Mouse (Mus musculus) lung, embryonic 14.5 days (tissue): ENCODE data around the gene Samd4b. TPM values are rescaled to one million over a fixed set of nuclear protein-coding genes. Genes with fewer than 3 reads are reported as not detected.

ENCODE experiments used
- ATAC-seq: fragments of 200-750 bp; cut with Nextera tagmentation; 2 replicates; pipeline ENCODE4 v1.8.0; 2017; ENCODE audit warnings: mild to moderate bottlenecking, moderate TSS enrichment, moderate library complexity; ENCODE audit not compliant: insufficient read depth
- DNase-seq: peaks from one replicate; pipeline ENCODE4 v3.0.0-alpha.2; 2015
- H3K27ac ChIP-seq: fragments of 300-500 bp; sonication (generic); 2 replicates; pipeline ENCODE4 v1.5.1; 2014; ENCODE audit warnings: low read depth, mild to moderate bottlenecking, moderate library complexity
- H3K27me3 ChIP-seq: fragments of 300-500 bp; sonication (generic); 2 replicates; pipeline ENCODE4 v1.6.1; 2014; ENCODE audit warnings: low read length, control low read depth; ENCODE audit not compliant: insufficient read depth
- H3K36me3 ChIP-seq: fragments of 300-500 bp; sonication (generic); 2 replicates; pipeline ENCODE4 v1.6.1; 2014; ENCODE audit warnings: control low read depth; ENCODE audit not compliant: insufficient read depth
- H3K4me1 ChIP-seq: fragments of 300-500 bp; sonication (generic); 2 replicates; pipeline ENCODE4 v1.6.1; 2014; ENCODE audit warnings: antibody characterized with exemption, control low read depth; ENCODE audit not compliant: insufficient read depth
- H3K4me2 ChIP-seq: fragments of 300-500 bp; sonication (generic); 2 replicates; pipeline ENCODE4 v1.6.1; 2014; ENCODE audit warnings: mild to moderate bottlenecking
- H3K4me3 ChIP-seq: fragments of 300-500 bp; sonication (generic); 2 replicates; pipeline ENCODE4 v1.5.1; 2014; ENCODE audit warnings: low read depth, low read length
- H3K9ac ChIP-seq: fragments of 300-500 bp; sonication (generic); 2 replicates; pipeline ENCODE4 v1.6.1; 2014
- H3K9me3 ChIP-seq: fragments of 300-500 bp; sonication (generic); 2 replicates; pipeline ENCODE4 v1.6.1; 2016; ENCODE audit warnings: low read depth, low read length, control low read depth
- CTCF ChIP-seq: IDR thresholded peaks from 2 replicates; pipeline ENCODE4 v1.5.1; 2016; ENCODE audit warnings: antibody characterized with exemption, low read depth
- WGBS: fragments of 180-500 bp; shearing (Covaris S2); extraction: QIAGEN DNeasy Blood & Tissue Kit; methylation state at CpG from one replicate; pipeline ENCODE4 v1.1.7; 2014; 5-methylcytosine and 5-hydroxymethylcytosine counted together
- polyA plus RNA-seq: library from polyadenylated mRNA; unstranded; fragments of >200 nt; fragmentation: Nextera tagmentation; extraction: Ambion mirVana; gene quantifications from 2 replicates; pipeline ENCODE4 v1.2.1, GENCODE M21; 2014

Gene Samd4b
- polyA plus RNA-seq, 1 experiment from 2014 or later = 34.0 TPM

DNA sequence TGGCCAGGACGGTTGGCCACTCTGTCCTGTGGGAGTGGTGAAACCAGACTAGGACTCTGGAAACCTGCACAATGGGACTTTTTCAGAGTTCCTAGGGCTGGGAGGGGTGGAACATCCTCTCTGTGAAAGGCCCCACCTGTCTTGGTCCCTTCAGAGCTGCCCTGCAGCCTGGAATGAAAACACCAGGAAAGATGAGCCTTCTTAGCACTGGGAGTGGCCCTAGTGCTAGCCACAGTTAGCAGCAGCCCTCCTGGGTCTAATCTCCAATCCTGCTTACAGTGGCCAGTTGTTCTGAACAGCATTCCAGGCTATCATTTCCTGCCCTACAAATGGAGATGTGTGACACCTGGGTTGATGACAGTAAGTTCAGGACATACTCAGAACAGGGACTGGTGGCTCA is 6.1 kb downstream of the Samd4b start:
- 52% methylated on average over 1 of the region's 1 CpGs for WGBS

DNA sequence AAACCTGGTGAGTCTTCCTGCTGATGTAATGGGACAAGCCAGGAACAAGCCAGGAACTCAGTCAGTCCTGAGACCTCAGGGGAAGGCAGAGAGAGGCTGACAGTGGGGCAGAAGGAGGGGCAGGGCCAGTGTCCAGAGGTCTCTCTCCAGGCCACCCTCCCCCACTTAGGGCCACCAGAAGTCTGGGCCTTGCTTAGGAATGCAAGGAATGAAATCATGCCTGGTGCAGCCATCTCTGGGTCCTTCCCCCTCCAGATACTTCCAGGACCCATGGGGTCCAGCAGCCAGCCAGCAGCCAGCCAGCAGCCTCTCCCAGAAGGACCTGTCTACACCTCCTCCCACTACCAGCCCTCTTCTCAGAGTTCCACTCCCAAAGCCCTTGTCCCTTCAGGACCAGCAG is 10.3 kb downstream of the Samd4b start:
- DNase-seq (peak; percentile 27), ATAC-seq (peak; percentile 32; the same call in 1 of the 2 replicates)
- H3K9me3 ChIP-seq = no peaks in the 10 kb centered on the region
- H3K27ac ChIP-seq = peak overlapping the region; percentile 71
- peaks cover 38% of the 10 kb centered on the region for H3K4me1 ChIP-seq
- no peak overlapping the region for H3K4me2 ChIP-seq
- H3K9ac ChIP-seq = 0 out of 2 replicates have a peak overlapping the region, but pooled peaks have one; percentile 11
- peaks cover 4% of the 10 kb centered on the region; the same call in 1 of the 2 replicates for H3K36me3 ChIP-seq
- no peak overlapping the region for H3K4me3 ChIP-seq
- no peaks in the 10 kb centered on the region for H3K27me3 ChIP-seq
- no peak for TF ChIP-seq CTCF

More for the DNA sequence above, 6.1 kb downstream of the Samd4b start:
- H3K27ac ChIP-seq = no peak overlapping the region
- H3K9ac ChIP-seq = no peak overlapping the region
- peaks cover 51% of the 10 kb centered on the region for H3K4me1 ChIP-seq
- H3K4me3 ChIP-seq = no peak overlapping the region
- H3K36me3 ChIP-seq = peaks cover 5% of the 10 kb centered on the region; the same call in 1 of the 2 replicates
- TF ChIP-seq CTCF = no peak
- ATAC-seq (no peak), DNase-seq (no peak)
- no peak overlapping the region for H3K4me2 ChIP-seq
- H3K27me3 ChIP-seq = no peaks in the 10 kb centered on the region
- no peaks in the 10 kb centered on the region for H3K9me3 ChIP-seq

- no peak overlapping the region for H3K4me2 ChIP-seq
- H3K9ac ChIP-seq = no peak overlapping the region
- peak; percentile 44 for DNase-seq
- peaks cover 40% of the 10 kb centered on the region for H3K4me1 ChIP-seq
- WGBS = 59% methylated on average over 6 of the region's 6 CpGs
- H3K9me3 ChIP-seq = no peaks in the 10 kb centered on the region
- TF ChIP-seq CTCF = no peak
- H3K27me3 ChIP-seq = no peaks in the 10 kb centered on the region
- H3K4me3 ChIP-seq = no peak overlapping the region
- peaks cover 4% of the 10 kb centered on the region; the same call in 1 of the 2 replicates for H3K36me3 ChIP-seq
- H3K27ac ChIP-seq = peak overlapping the region; percentile 71; the same call in 1 of the 2 replicates
- ATAC-seq = no peak
Observed at GRCm38 (mm10) chr7:28586663-28587411, 11.1 kb downstream of the Samd4b start.

DNA sequence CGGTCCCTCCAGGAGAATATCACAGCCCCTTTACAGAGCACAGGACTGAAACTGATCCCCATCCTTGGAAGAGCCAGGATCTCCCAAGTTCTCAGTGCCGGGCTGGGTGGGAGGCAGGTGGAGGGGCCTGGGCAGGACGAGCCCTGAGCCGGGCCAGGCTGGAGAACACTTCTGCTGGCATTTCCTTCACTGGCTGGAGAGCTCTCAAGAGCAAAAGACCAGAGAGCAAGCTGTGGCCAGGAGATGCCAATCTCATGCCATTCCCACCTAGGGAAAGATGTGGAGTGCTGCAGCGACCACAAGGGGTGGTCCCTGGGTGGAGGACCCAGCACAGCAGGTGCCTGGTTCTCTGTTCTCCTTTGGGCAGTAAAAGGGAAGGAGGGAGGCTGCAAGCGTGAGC is 12.9 kb downstream of the Samd4b start:
- no peak overlapping the region for H3K4me2 ChIP-seq
- peaks cover 4% of the 10 kb centered on the region; the same call in 1 of the 2 replicates for H3K36me3 ChIP-seq
- H3K27me3 ChIP-seq = no peaks in the 10 kb centered on the region
- H3K4me1 ChIP-seq = peaks cover 40% of the 10 kb centered on the region
- peak overlapping the region; percentile 9; the same call in 1 of the 2 replicates for H3K9ac ChIP-seq
- ATAC-seq (no peak), DNase-seq (no peak)
- peak; percentile 13; the same call in 1 of the 2 replicates for TF ChIP-seq CTCF
- peak overlapping the region; percentile 43; the same call in 1 of the 2 replicates for H3K27ac ChIP-seq
- WGBS = 61% methylated on average over 6 of the region's 6 CpGs
- no peaks in the 10 kb centered on the region for H3K9me3 ChIP-seq
- no peak overlapping the region for H3K4me3 ChIP-seq

GRCm38 (mm10) chr7:28584468-28584867 is 13.5 kb downstream of the Samd4b start:
- no peaks in the 10 kb centered on the region for H3K9me3 ChIP-seq
- H3K9ac ChIP-seq = no peak overlapping the region
- H3K4me1 ChIP-seq = peaks cover 40% of the 10 kb centered on the region
- ATAC-seq (no peak), DNase-seq (no peak)
- WGBS = 53% methylated on average over 4 of the region's 4 CpGs
- peaks cover 4% of the 10 kb centered on the region; the same call in 1 of the 2 replicates for H3K36me3 ChIP-seq
- H3K4me3 ChIP-seq = no peak overlapping the region
- TF ChIP-seq CTCF = no peak
- no peaks in the 10 kb centered on the region for H3K27me3 ChIP-seq
- no peak overlapping the region for H3K4me2 ChIP-seq
- H3K27ac ChIP-seq = peak overlapping the region; percentile 54; the same call in 1 of the 2 replicates

DNA sequence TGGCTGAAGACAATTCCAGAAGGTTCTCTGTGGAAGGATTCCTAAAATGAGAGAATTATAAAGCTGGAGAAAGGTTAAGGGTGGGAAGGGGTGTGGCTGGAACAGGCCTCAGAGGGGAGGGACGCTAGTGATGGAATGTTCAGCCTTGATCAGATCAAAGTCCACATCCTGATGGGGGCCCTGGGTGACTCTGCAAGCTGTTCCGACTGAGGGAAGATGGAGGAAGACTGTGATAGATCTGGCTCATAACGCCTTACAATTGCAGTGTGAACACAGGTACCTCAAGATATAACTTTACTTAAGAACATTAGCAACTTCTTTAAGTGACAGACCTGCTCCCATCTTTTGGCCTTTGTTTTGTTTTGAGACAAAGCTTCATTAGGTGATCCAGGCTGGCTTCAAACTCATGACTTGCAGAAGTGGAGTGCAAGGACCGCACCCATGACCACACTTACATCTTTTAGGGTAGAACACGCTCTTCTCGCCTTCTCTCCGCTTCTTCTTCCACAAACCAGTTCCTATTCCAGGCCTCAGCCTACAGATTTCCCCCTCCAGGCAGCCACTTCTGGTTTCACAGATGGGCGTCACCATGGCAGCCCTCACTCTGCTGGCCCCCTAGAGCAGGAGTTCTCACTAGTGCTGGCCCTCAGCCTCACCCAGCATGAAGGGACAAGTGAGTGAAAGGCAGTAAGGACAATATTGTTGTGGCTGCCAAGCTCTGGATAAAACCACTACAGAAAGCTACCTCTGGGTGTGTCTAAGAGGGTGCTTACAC is 14.2 kb downstream of the Samd4b start:
- no peak overlapping the region for H3K9ac ChIP-seq
- no peak for DNase-seq
- H3K36me3 ChIP-seq = peaks cover 9% of the 10 kb centered on the region; the same call in 1 of the 2 replicates
- H3K27me3 ChIP-seq = no peaks in the 10 kb centered on the region
- no peak overlapping the region for H3K4me2 ChIP-seq
- TF ChIP-seq CTCF = no peak
- 63% methylated on average over 8 of the region's 8 CpGs for whole genome bisulfite sequencing
- H3K27ac ChIP-seq = peak overlapping the region; percentile 54; the same call in 1 of the 2 replicates
- H3K4me3 ChIP-seq = no peak overlapping the region
- no peaks in the 10 kb centered on the region for H3K9me3 ChIP-seq
- no peak for ATAC-seq
- peaks cover 43% of the 10 kb centered on the region for H3K4me1 ChIP-seq

DNA sequence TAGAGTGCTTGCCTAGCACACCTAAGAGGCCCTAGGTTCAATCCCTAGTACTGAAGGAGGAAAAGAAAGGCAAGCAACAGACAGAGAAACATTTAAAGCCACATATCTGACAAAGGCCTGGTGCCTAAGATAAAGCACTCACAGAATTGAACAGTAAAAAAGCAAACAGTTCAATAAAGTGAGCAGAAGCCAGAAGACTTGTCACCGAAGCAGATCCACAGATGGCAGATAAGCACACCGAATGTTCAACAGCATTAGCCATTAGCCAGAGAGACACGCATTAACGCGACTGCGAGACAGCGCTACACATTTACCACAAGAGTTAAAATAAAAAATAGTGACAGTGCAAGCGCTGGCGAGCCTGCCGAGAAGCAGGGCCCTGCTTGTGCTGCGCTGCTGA is 15.1 kb downstream of the Samd4b start:
- DNase-seq (no peak), ATAC-seq (no peak)
- no peak for TF ChIP-seq CTCF
- H3K4me1 ChIP-seq = peaks cover 37% of the 10 kb centered on the region
- H3K9ac ChIP-seq = no peak overlapping the region
- no peaks in the 10 kb centered on the region for H3K9me3 ChIP-seq
- peaks cover 9% of the 10 kb centered on the region; the same call in 1 of the 2 replicates for H3K36me3 ChIP-seq
- no peak overlapping the region for H3K4me2 ChIP-seq
- 0 out of 2 replicates have a peak overlapping the region, but pooled peaks have one; percentile 16 for H3K27ac ChIP-seq
- no peak overlapping the region for H3K4me3 ChIP-seq
- H3K27me3 ChIP-seq = no peaks in the 10 kb centered on the region
- 73% methylated on average over 11 of the region's 11 CpGs for WGBS
